Mouse (Mus musculus): ENCODE results near the gene Nrsn2.

The Nrsn2 gene

DNA sequence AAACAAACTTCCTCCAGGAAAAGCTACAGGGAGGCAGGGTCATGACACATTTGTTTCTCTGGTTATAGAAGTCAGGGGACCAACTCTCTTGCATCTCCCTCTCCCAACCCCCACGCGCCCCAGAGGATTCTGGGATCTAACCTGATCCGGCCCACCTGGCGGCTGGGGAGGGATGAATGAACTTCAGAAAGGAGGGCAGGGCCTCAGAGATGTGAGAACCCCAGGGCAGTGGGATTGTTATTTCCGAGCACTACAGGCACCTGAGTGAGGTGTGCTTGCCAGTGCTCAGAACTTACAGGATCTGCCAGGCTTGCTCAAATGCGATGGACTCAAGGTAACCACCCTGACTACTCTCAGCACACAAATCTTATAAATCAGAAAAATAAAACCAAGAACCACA, 31.0 kb downstream of the Nrsn2 start:
- ATAC-seq (ENCODE audit: insufficient number of reproducible peaks, low FRiP score, low TSS enrichment), result no peak

DNA sequence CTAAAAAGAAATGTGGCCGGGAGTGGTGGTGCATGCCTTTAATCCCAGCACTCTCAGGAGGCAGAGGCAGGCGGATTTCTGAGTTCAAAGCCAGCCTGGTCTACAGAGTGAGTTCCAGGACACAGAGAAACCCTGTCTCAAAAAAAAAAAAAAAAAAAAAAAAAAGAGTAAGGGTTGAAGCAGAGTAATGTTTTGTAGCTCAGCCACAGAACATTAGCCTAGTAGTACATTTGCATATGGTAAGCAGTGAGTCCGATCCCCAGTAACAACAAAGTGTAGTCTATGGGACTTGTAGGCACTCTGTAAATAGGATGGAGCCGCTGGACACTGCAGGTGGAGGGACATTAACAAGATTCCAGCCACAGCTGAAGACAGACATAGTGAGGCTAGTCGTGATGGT, 31.5 kb downstream of the Nrsn2 start:
- ATAC-seq (ENCODE audit: insufficient number of reproducible peaks, low FRiP score, low TSS enrichment), result no peak

DNA sequence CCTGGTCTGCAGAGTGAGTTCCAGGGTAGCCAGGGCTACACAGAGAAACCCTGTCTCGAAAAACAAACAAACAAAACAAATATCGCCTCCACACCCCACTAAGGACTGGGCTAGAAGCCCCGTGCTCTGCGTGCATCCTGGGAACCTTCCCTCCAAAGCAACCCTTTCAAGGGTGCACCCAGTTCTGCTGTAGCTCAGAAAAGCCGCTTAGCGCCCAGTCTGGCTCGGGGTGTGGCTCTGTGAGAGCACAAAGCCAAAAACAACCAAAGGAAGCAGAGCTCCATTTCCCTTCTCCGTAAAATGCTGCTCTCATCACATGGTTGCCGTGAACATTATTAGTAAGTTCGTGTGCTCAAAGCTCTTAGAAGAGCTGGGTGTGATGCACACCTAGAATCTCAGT, 32.1 kb downstream of the Nrsn2 start:
- no peak for ATAC-seq (ENCODE audit: insufficient number of reproducible peaks, low FRiP score, low TSS enrichment)

DNA sequence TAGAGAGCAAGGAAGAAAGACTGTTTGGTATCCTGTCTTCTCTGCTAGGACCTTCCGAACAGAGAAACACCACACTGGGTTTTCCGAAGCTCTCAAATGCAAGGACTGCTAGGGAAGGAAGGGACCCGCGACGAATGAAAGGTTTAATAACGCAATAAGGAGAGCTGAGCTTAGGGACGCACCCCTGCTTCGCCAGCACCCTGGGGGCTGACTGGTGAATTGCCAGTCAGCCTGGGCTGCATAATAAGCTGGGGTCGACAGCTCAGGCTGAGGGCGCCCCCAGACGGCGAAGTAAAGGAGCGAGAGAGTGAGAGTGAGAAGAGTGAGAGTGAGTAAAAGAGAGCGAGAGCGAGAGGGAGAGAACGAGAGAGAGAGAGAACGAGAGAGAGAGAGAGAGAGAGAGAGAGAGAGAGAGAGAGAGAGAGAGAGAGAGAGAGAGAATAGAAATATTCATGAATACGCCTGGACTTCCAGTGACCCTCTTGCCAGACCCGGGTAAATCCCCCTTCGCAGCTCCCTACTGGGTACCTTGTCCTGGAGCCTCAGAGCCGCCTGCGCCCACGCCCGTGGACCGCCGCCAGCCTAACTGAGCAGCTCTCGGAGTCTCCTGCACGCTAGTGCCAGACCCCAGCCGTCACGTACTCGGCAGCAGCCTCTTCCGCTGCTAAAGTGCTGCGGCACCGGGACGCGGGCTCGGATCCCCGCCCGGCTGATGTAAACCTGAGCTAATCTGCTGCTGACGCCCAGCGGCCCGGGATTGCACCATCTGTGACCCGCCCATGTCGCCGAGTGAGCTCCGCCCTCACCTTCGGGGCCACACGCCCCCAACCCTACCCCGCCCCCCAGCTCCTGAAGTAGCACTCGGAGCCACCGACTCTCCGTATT, 32.9 kb downstream of the Nrsn2 start, which contains the start of gene Trib3:
TSS of gene Trib3 (minus strand) at position 704 of the 885 bp plus-strand sequence.
- ATAC-seq (ENCODE audit: insufficient number of reproducible peaks, low FRiP score, low TSS enrichment), result peak; percentile 74

DNA sequence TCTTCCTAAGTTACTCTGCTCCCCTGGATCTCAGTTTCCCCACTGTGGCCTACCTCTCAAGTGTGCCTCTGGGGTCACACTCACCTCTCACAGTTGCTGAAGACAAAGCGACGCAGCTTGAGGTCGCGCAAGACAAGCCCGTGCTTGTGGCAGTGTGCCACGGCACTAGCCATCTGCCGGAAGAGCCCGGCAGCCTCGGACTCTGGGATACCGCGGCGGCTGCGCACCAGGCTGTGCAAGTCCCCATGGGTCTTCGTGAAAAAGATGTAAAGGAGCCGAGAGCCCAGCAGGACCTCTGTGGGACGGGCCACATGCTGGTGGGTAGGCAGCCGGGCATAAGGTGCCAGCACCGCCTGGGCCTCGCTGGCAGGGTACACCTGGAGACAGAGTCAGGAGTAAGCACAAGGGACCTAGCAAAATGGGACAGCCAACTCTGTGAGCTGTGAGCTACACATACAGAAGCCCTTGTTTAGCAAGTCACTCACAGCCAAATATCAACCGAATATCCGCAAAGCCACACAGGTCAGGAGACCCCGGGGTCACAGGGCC, 36.7 kb downstream of the Nrsn2 start:
- ATAC-seq (ENCODE audit: insufficient number of reproducible peaks, low FRiP score, low TSS enrichment), result no peak

DNA sequence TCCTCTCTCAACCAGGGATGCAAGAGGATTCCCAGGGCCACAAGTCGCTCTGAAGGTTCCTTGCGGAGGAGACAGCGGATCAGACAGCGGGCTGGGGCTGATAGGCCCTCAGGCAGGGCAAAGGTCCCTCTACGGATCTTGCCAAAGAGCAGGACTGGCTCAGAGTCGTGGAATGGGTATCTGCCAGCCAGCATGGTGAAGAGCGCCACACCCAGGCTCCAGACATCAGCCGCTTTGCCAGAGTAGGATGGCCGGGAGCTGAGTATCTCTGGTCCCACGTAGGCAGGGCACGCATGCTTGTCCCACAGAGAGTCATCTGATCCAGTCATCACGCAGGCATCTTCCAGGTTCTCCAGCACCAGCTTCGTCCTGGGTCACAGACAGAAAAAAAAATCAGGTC, 38.1 kb downstream of the Nrsn2 start:
- no peak for ATAC-seq (ENCODE audit: insufficient number of reproducible peaks, low FRiP score, low TSS enrichment)

DNA sequence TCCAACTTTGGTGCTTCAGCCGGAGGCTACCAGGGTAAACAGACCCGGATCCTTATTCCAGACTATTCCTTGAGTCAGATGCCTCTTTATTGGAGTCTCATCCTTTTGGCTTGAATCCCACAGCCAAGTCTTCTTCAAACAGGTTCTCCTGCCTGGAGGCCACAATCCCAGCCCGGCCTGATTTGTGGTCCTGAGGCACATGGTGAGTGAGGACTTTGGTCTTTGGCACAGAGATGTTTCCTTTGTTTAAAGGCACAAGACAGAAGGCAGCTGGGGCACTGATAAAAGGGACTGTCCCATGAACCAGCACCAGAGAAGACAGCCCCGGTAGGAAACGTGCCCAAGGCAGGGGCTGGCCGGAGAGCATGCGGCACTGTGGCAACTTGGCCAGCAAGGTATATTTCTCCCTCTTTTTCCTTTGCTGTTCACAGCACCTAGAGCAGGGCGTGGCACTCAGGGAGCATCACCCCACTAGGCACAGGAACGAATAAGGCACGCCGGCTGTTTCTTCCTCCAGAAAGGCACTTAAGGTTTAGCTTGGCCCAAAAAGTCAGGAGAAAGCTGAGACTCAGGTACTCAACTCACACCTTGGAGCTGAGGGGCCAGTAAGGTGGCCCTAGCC, 38.7 kb downstream of the Nrsn2 start:
- no peak for ATAC-seq (ENCODE audit: insufficient number of reproducible peaks, low FRiP score, low TSS enrichment)

DNA sequence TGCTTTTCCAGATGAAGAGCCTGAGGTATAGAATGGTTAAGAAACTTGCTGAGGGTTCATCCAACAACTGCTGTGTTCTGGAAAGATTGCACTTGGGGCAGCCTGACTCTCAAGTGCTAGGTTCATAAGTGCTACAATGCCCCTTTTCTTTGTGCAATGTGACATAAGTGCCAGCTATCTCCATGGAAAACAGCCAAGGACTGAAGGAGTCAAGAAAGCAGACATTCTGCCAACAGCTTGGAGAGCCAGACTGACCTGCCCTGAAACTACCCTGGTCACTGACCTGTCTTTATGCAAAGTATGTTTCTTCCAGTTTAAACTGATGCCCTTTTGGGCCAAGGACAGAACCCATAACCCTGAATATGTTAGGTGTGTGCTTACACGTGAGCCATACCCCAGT, 39.6 kb downstream of the Nrsn2 start:
- no peak for ATAC-seq (ENCODE audit: insufficient number of reproducible peaks, low FRiP score, low TSS enrichment)

DNA sequence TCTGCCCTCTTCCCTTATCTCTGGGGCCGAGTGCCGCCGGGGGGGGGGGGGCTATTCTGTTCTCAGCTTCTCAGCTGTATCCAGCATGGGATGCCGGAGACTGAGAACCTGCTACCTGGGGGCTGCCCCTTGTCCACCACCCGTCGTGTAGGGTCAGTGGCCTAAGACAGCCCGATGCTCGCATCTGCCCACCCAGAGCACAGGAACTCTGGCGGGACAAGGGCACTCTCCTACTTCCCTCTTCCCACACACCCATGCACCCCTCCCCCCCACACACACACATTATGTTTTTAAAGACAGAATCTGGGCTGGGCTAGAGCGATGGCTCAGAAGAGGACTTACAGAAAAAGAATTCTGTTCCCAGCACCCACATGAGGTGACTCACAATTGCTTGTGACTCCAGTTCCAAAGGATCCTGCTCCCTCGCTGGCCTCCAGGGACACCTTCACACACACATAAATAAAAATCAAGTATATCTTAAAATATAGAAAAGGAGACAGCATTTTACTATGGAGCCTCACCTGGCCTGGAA, 41.1 kb downstream of the Nrsn2 start:
- no peak for ATAC-seq (ENCODE audit: insufficient number of reproducible peaks, low FRiP score, low TSS enrichment)

DNA sequence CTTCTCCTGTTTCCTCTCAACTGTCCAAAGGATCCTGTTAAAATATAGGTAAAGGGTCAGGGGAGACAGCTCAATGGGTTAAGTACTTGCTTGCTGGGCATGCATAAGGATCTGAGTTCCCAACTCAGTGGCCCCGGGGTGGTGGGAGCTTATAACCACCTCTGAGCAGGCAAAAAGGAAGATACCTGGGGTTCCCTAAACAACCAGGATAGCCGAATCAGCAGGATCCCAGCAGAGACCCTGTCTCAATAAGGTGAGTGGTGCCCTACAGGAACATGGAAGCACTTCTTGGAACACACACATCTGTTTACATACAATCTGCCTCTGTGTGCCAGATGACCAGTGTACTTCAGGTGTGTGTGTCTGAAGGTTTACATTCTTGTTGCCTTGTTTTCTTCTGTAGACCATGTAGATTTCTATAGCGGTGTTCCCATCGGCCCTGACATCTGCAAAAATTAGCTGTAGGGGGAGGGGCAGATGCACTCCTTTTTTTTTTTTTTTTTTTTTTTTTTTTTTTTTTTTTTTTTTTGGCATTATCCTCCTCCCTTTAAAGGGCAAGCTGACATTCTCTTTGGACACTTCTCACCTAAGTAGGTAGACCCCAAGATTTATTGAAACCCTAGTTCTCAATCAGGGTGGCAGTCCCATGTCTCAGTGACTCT, 43.0 kb downstream of the Nrsn2 start:
- ATAC-seq (ENCODE audit: insufficient number of reproducible peaks, low FRiP score, low TSS enrichment), result no peak

DNA sequence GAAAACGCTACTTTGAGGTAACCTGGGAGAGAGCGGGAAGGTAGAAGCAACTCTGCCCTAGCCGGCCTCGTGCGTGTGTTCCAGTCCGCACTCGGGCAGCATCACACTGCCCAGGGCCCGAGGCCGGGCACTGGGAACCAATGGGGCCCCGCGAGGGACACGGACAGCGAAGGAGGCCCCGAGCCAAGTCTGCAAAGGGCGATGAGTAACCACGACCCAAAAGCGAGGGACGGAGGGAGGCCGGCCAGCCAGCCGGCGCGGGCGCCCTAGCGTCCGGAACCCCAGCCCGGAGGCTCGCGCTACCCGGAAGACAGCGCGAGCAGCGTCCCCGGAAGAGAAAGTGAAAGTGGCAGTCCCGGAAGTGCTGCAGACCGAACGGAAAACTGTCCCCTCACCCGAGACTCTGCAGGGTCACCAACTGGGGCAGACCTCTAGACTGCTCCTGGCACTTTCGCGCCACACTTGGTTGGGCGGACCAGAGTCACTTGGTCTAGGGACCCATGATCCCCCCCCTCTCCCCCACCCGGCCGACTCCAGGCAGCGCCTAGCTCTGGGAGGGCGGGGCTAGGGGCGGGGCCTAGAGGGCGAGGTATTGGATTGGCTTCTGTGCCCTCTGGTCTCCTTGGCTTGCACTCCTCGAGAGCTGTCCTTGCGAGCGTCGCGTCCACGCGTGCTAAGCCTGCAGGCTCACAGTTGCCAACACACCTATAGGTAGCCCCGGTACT, 44.2 kb downstream of the Nrsn2 start, which contains the start of gene Rbck1:
TSS of gene Rbck1 (minus strand) at position 553 of the 725 bp plus-strand sequence.
- ATAC-seq (ENCODE audit: insufficient number of reproducible peaks, low FRiP score, low TSS enrichment), result peak; percentile 97

DNA sequence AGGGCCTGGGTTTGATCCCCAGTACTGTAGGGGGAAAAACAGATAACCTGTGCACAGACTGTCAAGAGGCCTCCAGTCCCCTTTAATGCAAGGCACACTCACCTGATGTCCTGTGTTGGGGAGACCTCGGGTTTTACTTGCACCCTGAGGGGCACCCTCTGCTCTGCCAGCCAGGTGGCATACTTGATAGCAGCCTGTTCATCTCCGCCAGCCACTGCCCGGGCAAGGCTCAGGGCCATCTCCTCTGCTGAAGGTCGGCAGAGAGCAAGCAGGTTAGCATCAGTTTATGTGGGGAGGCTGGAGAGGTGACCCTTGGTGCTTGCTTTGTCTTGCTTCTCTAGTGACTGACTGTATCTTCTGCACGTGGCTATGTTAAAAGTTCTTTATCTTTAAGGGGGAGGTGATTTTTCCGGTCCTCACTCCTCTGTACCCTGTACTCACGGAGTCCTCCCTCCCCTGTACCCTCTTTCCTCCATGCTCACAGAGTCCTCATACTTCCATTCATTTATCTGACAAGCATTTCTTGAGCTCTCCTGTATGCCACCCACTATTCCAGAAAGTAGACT, 45.5 kb downstream of the Nrsn2 start:
- no peak for ATAC-seq (ENCODE audit: insufficient number of reproducible peaks, low FRiP score, low TSS enrichment)

DNA sequence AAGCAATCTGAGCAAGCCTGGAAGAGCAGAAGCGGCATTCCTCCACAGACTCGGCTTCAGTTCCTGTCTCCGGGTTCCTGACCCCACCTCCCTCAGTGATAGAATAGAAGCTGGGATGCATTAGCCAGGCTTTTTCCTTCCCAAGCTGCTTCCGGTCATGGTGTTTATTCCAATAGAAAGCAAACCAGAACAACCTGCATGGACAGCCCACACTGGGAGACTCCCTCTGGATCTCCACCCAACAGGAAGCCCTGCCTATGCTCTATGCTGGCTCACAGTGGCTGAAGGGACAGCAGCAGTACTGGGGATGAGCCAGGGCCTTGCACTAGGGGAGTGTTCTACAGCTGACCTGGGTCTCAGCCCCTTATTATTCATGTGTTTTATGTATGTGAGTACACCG, 48.5 kb downstream of the Nrsn2 start:
- ATAC-seq (ENCODE audit: insufficient number of reproducible peaks, low FRiP score, low TSS enrichment), result no peak

DNA sequence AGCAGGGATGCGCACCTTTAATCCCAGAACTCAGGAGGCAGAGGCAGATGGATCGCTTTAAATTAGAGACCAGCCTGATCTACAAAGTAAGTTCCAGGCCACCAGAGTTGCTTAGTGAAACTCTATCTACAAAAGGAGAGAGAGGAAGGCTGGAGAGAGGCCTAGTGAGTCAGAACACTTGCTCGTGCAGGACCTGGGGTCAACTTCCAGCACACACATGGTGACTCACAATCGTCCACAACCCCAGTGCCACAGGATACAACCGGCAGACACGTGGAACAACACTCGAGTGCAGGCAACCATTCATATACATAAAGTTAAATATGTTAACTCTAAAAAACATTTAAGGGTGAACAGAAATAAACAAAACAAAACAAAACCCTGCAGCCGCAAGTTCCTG, 49.8 kb downstream of the Nrsn2 start:
- no peak for ATAC-seq (ENCODE audit: insufficient number of reproducible peaks, low FRiP score, low TSS enrichment)

DNA sequence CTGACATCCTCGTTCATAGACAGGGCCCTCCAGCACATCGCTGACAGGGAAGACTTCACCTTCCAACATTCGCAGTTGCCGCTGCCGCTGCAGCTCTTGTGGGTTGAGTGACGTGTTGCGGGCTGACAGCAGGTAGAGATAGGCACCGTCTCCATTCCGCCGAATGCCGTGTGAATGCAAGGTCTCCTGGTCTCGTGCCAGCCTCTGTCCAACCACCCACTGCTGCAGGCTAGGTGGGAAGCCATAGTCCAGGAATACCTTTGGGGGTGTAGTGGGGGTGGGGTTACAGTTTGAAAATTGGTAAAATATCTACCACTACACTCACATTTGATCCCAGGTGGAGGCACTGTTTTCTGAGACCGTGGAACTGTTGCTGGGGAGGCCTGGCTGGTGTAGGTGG, 50.3 kb downstream of the Nrsn2 start:
- no peak for ATAC-seq (ENCODE audit: insufficient number of reproducible peaks, low FRiP score, low TSS enrichment)

DNA sequence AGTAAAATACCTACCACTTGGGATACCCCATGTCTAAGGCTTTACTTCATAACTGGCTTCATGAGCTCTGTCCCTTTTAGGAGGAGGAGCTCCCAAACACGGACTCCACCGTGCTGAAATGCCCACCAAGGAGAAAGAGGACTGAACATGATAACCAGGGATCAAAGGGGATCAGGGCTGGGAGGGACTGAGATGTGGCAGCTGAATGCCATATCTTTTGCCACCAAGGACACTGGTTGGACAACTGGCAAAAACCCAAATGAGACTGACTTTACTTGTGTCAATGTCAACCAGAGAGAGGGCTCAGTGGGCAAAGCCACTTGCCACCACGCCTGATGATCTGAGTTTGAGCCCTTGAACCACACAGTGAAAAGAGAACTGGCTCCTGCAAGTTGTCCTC, 51.6 kb downstream of the Nrsn2 start:
- no peak for ATAC-seq (ENCODE audit: insufficient number of reproducible peaks, low FRiP score, low TSS enrichment)

DNA sequence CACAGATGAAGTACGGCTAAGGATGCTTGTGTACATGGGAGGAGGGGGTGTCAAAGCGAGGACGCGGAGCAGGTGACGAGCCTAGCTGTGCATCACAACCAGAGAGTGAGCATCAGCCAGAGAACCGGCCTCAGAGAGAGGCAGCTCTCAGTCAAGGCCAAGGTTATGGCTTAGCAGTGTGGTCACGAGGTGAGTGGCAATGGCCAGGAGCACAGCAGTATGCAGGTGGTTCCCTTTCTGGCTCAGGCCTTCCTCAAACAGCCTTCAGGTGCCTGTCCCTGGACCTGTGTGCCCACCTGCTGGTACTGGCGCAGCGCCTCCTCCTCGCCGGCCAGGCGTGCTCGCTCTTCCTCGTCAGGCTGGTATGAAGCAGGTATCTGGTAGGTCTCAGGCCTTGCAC, 52.5 kb downstream of the Nrsn2 start:
- ATAC-seq (ENCODE audit: insufficient number of reproducible peaks, low FRiP score, low TSS enrichment), result peak; percentile 72

DNA sequence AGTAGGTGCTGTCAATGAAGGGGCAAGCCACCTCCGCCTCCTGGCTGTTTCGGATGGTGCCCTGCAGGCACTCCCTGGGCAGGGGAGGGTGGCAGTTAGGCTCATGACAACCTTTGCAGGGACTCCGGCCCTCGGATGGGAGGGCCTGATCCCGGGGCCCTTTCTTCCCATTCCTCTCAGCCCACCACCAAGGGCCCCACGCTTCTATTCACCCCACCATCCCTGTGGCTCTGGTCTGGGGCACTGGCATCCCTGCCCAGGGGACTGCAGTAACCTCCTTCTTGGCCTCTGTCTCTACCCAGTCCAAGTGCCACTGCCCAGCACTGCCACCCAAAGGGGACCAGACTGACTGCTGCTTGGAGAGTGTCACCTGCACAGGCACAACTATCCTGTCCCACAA, 54.2 kb downstream of the Nrsn2 start:
- ATAC-seq (ENCODE audit: insufficient number of reproducible peaks, low FRiP score, low TSS enrichment), result no peak

DNA sequence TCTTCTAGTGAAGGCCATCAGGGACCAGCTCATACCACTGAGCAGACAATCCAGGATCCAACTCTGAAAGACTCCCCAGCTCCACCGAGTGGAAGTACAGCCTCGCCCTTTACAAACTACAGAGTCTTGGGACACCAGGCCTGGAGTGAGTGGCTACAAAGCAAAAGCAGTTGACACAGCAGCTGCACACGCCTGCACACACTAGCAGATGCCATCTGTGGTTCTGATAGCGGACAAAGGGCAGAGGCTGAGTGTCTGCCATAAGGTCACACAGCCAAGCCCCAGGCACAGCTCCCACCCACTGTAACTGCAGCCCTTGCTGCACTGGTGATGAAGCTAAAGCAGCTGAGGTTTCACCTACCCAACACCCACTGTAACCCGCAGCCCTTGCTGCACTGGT, 54.9 kb downstream of the Nrsn2 start:
- ATAC-seq (ENCODE audit: insufficient number of reproducible peaks, low FRiP score, low TSS enrichment), result no peak
